Mouse (Mus musculus): Measurements from ENCODE around the gene Olr1. TPM values are rescaled to one million over a fixed set of nuclear protein-coding genes. Genes with fewer than 3 reads are reported as not detected.
A peak's percentile ranks its signal among the peaks of the same experiment; 100 is the strongest.

Olr1 gene
- not detected in 2 replicates for polyA plus RNA-seq (2015; fragmentation: Nextera tagmentation; extraction: Ambion mirVana)

- Histone ChIP-seq H3K9ac (no peak within 1 kb of the TSS), H3K27me3 (no peaks in the 10 kb centered on the region), H3K36me3 (no peaks in the 10 kb centered on the region), H3K4me1 (replicated peaks) (no peaks in the 10 kb centered on the region), H3K4me3 (no peak within 1 kb of the TSS), H3K4me2 (no peak within 1 kb of the TSS), H3K9me3 (0 out of 2 replicates have a peak, but pooled peaks cover 6% of the 10 kb centered on the region), H3K27ac (replicated peaks) (no peak within 1 kb of the TSS)
- 89% methylated on average over 9 of the region's 9 CpGs for WGBS
- no peak for ATAC-seq (ENCODE audit: low FRiP score, low read depth)
These were observed at the start of gene Olr1 for GRCm38 (mm10) chr6:129507024-129507423. Olr1 (minus strand) TSS chr6:129507165.

- Histone ChIP-seq H3K9me3 (no peaks in the 10 kb centered on the region), H3K27ac (replicated peaks) (no peak overlapping the region), H3K4me2 (no peak overlapping the region), H3K4me1 (replicated peaks) (peaks cover 3% of the 10 kb centered on the region; the same call in 1 of the 2 replicates), H3K9ac (no peak overlapping the region), H3K4me3 (no peak overlapping the region), H3K36me3 (no peaks in the 10 kb centered on the region), H3K27me3 (no peaks in the 10 kb centered on the region)
- no peak for ATAC-seq (ENCODE audit: low FRiP score, low read depth)
- 80% methylated on average over 3 of the region's 3 CpGs for WGBS
These were observed 41.0 kb upstream of the Olr1 start for GRCm38 (mm10) chr6:129548009-129548408.

- WGBS: 85% methylated on average over 2 of the region's 2 CpGs
- no peaks in the 10 kb centered on the region for H3K9me3 ChIP-seq
- H3K36me3 ChIP-seq: no peaks in the 10 kb centered on the region
- no peaks in the 10 kb centered on the region for H3K27me3 ChIP-seq
- H3K27ac ChIP-seq (replicated peaks): no peak overlapping the region
- no peak overlapping the region for H3K4me2 ChIP-seq
- H3K4me3 ChIP-seq: no peak overlapping the region
- H3K4me1 ChIP-seq (replicated peaks): peaks cover 3% of the 10 kb centered on the region; the same call in 1 of the 2 replicates
- ATAC-seq (ENCODE audit: low FRiP score, low read depth): no peak
- H3K9ac ChIP-seq: no peak overlapping the region
These were observed 40.3 kb upstream of the Olr1 start for GRCm38 (mm10) chr6:129547277-129547676.

GRCm38 (mm10) chr6:129543709-129544606 lies 37.0 kb upstream of the Olr1 start:
- H3K4me1 ChIP-seq (replicated peaks): peaks cover 3% of the 10 kb centered on the region; the same call in 1 of the 2 replicates
- H3K9me3 ChIP-seq: no peaks in the 10 kb centered on the region
- peak; percentile 88 for ATAC-seq (ENCODE audit: low FRiP score, low read depth)
- WGBS: 44% methylated on average over 6 of the region's 6 CpGs
- H3K4me3 ChIP-seq: no peak overlapping the region
- 0 out of 2 replicates have a peak overlapping the region, but pooled peaks have one; percentile 22 for H3K27ac ChIP-seq (replicated peaks)
- no peak overlapping the region for H3K4me2 ChIP-seq
- no peak overlapping the region for H3K9ac ChIP-seq
- H3K27me3 ChIP-seq: no peaks in the 10 kb centered on the region
- H3K36me3 ChIP-seq: peaks cover 30% of the 10 kb centered on the region

- Histone ChIP-seq H3K9me3 (no peaks in the 10 kb centered on the region), H3K9ac (no peak overlapping the region), H3K4me2 (no peak overlapping the region), H3K27me3 (no peaks in the 10 kb centered on the region), H3K4me3 (no peak overlapping the region), H3K4me1 (replicated peaks) (peaks cover 3% of the 10 kb centered on the region; the same call in 1 of the 2 replicates), H3K36me3 (peaks cover 40% of the 10 kb centered on the region), H3K27ac (replicated peaks) (no peak overlapping the region)
- ATAC-seq (ENCODE audit: low FRiP score, low read depth): no peak
- WGBS: 89% methylated on average over 3 of the region's 3 CpGs
These were observed 35.6 kb upstream of the Olr1 start for GRCm38 (mm10) chr6:129542540-129542939.

- H3K36me3 ChIP-seq: peaks cover 43% of the 10 kb centered on the region
These were observed 35.0 kb upstream of the Olr1 start for GRCm38 (mm10) chr6:129541931-129542330.

GRCm38 (mm10) chr6:129538555-129538954 lies 31.6 kb upstream of the Olr1 start:
- 87% methylated on average over 6 of the region's 6 CpGs for WGBS
- Histone ChIP-seq H3K9me3 (no peaks in the 10 kb centered on the region), H3K4me2 (no peak overlapping the region), H3K4me3 (no peak overlapping the region), H3K36me3 (peaks cover 43% of the 10 kb centered on the region), H3K9ac (no peak overlapping the region), H3K27me3 (no peaks in the 10 kb centered on the region), H3K27ac (replicated peaks) (no peak overlapping the region), H3K4me1 (replicated peaks) (peaks cover 26% of the 10 kb centered on the region)
- no peak for ATAC-seq (ENCODE audit: low FRiP score, low read depth)

More at GRCm38 (mm10) chr6:129541931-129542330, 35.0 kb upstream of the Olr1 start:
- Histone ChIP-seq H3K27me3 (no peaks in the 10 kb centered on the region), H3K27ac (replicated peaks) (no peak overlapping the region), H3K9me3 (no peaks in the 10 kb centered on the region), H3K4me2 (no peak overlapping the region), H3K4me3 (no peak overlapping the region), H3K4me1 (replicated peaks) (peaks cover 4% of the 10 kb centered on the region), H3K9ac (no peak overlapping the region)
- WGBS: 29% methylated on average over 9 of the region's 9 CpGs
- ATAC-seq (ENCODE audit: low FRiP score, low read depth): no peak

- H3K9me3 ChIP-seq: no peaks in the 10 kb centered on the region
- no peak overlapping the region for H3K27ac ChIP-seq (replicated peaks)
- peak overlapping the region; percentile 75 for H3K4me2 ChIP-seq
- ATAC-seq (ENCODE audit: low FRiP score, low read depth): no peak
- peak overlapping the region; percentile 96; the same call in 1 of the 2 replicates for H3K4me3 ChIP-seq
- peaks cover 31% of the 10 kb centered on the region for H3K36me3 ChIP-seq
- H3K27me3 ChIP-seq: no peaks in the 10 kb centered on the region
- peaks cover 33% of the 10 kb centered on the region for H3K4me1 ChIP-seq (replicated peaks)
- WGBS: 78% methylated on average over 4 of the region's 4 CpGs
- no peak overlapping the region for H3K9ac ChIP-seq
These were observed 28.8 kb upstream of the Olr1 start for GRCm38 (mm10) chr6:129535723-129536122.

GRCm38 (mm10) chr6:129534627-129535190 lies 27.7 kb upstream of the Olr1 start:
- 32% methylated on average over 4 of the region's 4 CpGs for WGBS
- H3K9ac ChIP-seq: peak overlapping the region; percentile 93
- H3K4me2 ChIP-seq: peak overlapping the region; percentile 75
- peak overlapping the region; percentile 85 for H3K27ac ChIP-seq (replicated peaks)
- no peaks in the 10 kb centered on the region for H3K27me3 ChIP-seq
- H3K36me3 ChIP-seq: peaks cover 21% of the 10 kb centered on the region
- H3K9me3 ChIP-seq: no peaks in the 10 kb centered on the region
- H3K4me3 ChIP-seq: peak overlapping the region; percentile 96
- ATAC-seq (ENCODE audit: low FRiP score, low read depth): peak; percentile 35; the same call in 1 of the 2 replicates
- peaks cover 33% of the 10 kb centered on the region for H3K4me1 ChIP-seq (replicated peaks)

- Histone ChIP-seq H3K4me1 (replicated peaks) (peaks cover 33% of the 10 kb centered on the region), H3K4me3 (peak overlapping the region; percentile 96), H3K36me3 (peaks cover 14% of the 10 kb centered on the region), H3K27me3 (no peaks in the 10 kb centered on the region), H3K9ac (peak overlapping the region; percentile 93), H3K4me2 (peak overlapping the region; percentile 75), H3K9me3 (no peaks in the 10 kb centered on the region), H3K27ac (replicated peaks) (peak overlapping the region; percentile 85)
- peak; percentile 68 for ATAC-seq (ENCODE audit: low FRiP score, low read depth)
- 7% methylated on average over 9 of the region's 9 CpGs for WGBS
These were observed 27.1 kb upstream of the Olr1 start for GRCm38 (mm10) chr6:129534057-129534456.

- peaks cover 5% of the 10 kb centered on the region for H3K36me3 ChIP-seq
- H3K9me3 ChIP-seq: no peaks in the 10 kb centered on the region
- peaks cover 33% of the 10 kb centered on the region for H3K4me1 ChIP-seq (replicated peaks)
- peak within 1 kb of the TSS; percentile 85 for H3K27ac ChIP-seq (replicated peaks)
- ATAC-seq (ENCODE audit: low FRiP score, low read depth): peak; percentile 85
- no peaks in the 10 kb centered on the region for H3K27me3 ChIP-seq
- peak within 1 kb of the TSS; percentile 75 for H3K4me2 ChIP-seq
- H3K9ac ChIP-seq: peak within 1 kb of the TSS; percentile 93
- H3K4me3 ChIP-seq: peak within 1 kb of the TSS; percentile 96
- WGBS: under 1% methylated on average over 55 of the region's 55 CpGs
These were observed 26.2 kb upstream of the Olr1 start, which contains the start of gene Gabarapl1 for GRCm38 (mm10) chr6:129532942-129533860. Gabarapl1 (plus strand) TSS chr6:129533160.

All from hindbrain, embryonic 15.5 days (tissue).